Mouse (Mus musculus) heart, adult 9 months (tissue): Measurements from ENCODE around the gene Hnf4a.

Source experiments
- DNase-seq, 2 experiments: peaks; one replicate each; pipeline ENCODE4 v3.0.0; 2022; ENCODE audit warnings: low spot score in 2 of 2

The Hnf4a gene

GRCm38 (mm10) chr2:163490656-163491055, 16.0 kb upstream of the Hnf4a start:
- no peak for DNase-seq

- DNase-seq = no peak
Measured at GRCm38 (mm10) chr2:163491351-163491750, 15.3 kb upstream of the Hnf4a start.

- DNase-seq = no peak
Measured at GRCm38 (mm10) chr2:163492018-163492417, 14.6 kb upstream of the Hnf4a start, which contains the start of gene R3hdml. Gene R3hdml, plus strand, starts transcription at chr2:163492318.

GRCm38 (mm10) chr2:163493031-163493430, 13.6 kb upstream of the Hnf4a start:
- no peak for DNase-seq

- no peak for DNase-seq
Measured at GRCm38 (mm10) chr2:163493976-163494375, 12.6 kb upstream of the Hnf4a start.

- no peak for DNase-seq
Measured at GRCm38 (mm10) chr2:163494456-163494855, 12.2 kb upstream of the Hnf4a start.

- peak; percentile 18 to 22 for DNase-seq
Measured at GRCm38 (mm10) chr2:163502219-163502618, 4.4 kb upstream of the Hnf4a start.

- no peak for DNase-seq
Measured at GRCm38 (mm10) chr2:163503191-163503590, 3.4 kb upstream of the Hnf4a start.

GRCm38 (mm10) chr2:163525761-163526243, 19.2 kb downstream of the Hnf4a start:
- DNase-seq = no peak

GRCm38 (mm10) chr2:163527497-163527896, 20.9 kb downstream of the Hnf4a start:
- DNase-seq = no peak

- no peak for DNase-seq
Measured at GRCm38 (mm10) chr2:163530418-163530817, 23.8 kb downstream of the Hnf4a start.

GRCm38 (mm10) chr2:163531917-163532316, 25.3 kb downstream of the Hnf4a start:
- DNase-seq = peak; percentile 50 to 66

GRCm38 (mm10) chr2:163533226-163533625, 26.6 kb downstream of the Hnf4a start:
- no peak for DNase-seq

- peak; percentile 79 to 89 for DNase-seq
Measured at GRCm38 (mm10) chr2:163534958-163535524, 28.4 kb downstream of the Hnf4a start.

GRCm38 (mm10) chr2:163537443-163537842, 30.8 kb downstream of the Hnf4a start:
- DNase-seq = no peak

- no peak for DNase-seq
Measured at GRCm38 (mm10) chr2:163538410-163538809, 31.8 kb downstream of the Hnf4a start.

GRCm38 (mm10) chr2:163539321-163540040, 32.9 kb downstream of the Hnf4a start:
- peak; percentile 8 to 19 for DNase-seq

- peak in 1 of 2 experiments; percentile 13 for DNase-seq
Measured at GRCm38 (mm10) chr2:163540231-163541117, 33.9 kb downstream of the Hnf4a start.

- DNase-seq = no peak
Measured at GRCm38 (mm10) chr2:163541568-163542182, 35.1 kb downstream of the Hnf4a start.

- no peak for DNase-seq
Measured at GRCm38 (mm10) chr2:163542674-163543073, 36.1 kb downstream of the Hnf4a start.

GRCm38 (mm10) chr2:163546623-163547318, 40.2 kb downstream of the Hnf4a start:
- DNase-seq = no peak
